Mouse (Mus musculus) limb, embryonic 11.5 days (tissue): ENCODE data around the gene Ythdc1. TPM values are rescaled to one million over a fixed set of nuclear protein-coding genes. Genes with fewer than 3 reads are reported as not detected.

ENCODE experiments used
- ATAC-seq: fragments of 200-750 bp; cut with Nextera tagmentation; 2 replicates; pipeline ENCODE4 v1.8.0; 2017; ENCODE audit warnings: low read depth; ENCODE audit not compliant: insufficient number of reproducible peaks, low FRiP score, low TSS enrichment
- DNase-seq: peaks from one replicate; pipeline ENCODE4 v3.0.0-alpha.2; 2015; ENCODE audit warnings: low spot score
- H3K27ac ChIP-seq: fragments of 300-500 bp; sonication (generic); replicated peaks from 2 replicates; pipeline ENCODE4 v1.5.1; 2014; ENCODE audit warnings: low read depth, mild to moderate bottlenecking, low read length
- H3K27me3 ChIP-seq: fragments of 300-500 bp; sonication (generic); 2 replicates; pipeline ENCODE4 v1.6.1; 2014; ENCODE audit warnings: mild to moderate bottlenecking, low read length, mixed read lengths; ENCODE audit not compliant: control insufficient read depth, insufficient read depth
- H3K36me3 ChIP-seq: fragments of 300-500 bp; sonication (generic); 2 replicates; pipeline ENCODE4 v1.6.1; 2014; ENCODE audit warnings: mild to moderate bottlenecking, low read length, moderate library complexity, mixed read lengths; ENCODE audit not compliant: control insufficient read depth, insufficient read depth
- H3K4me1 ChIP-seq: fragments of 300-500 bp; sonication (generic); 2 replicates; pipeline ENCODE4 v1.6.1; 2014; ENCODE audit warnings: low read length, mixed read lengths; ENCODE audit not compliant: control insufficient read depth, insufficient read depth
- H3K4me2 ChIP-seq: fragments of 300-500 bp; sonication (generic); 2 replicates; pipeline ENCODE4 v1.6.1; 2014; ENCODE audit warnings: low read depth, mild to moderate bottlenecking, moderate library complexity; ENCODE audit not compliant: severe bottlenecking
- H3K4me3 ChIP-seq: fragments of 300-500 bp; sonication (generic); 2 replicates; pipeline ENCODE4 v1.5.1; 2014; ENCODE audit warnings: low read depth, low read length
- H3K9ac ChIP-seq: fragments of 300-500 bp; sonication (generic); 2 replicates; pipeline ENCODE4 v1.6.1; 2014; ENCODE audit warnings: mild to moderate bottlenecking, low read length
- H3K9me3 ChIP-seq: fragments of 300-500 bp; sonication (generic); 2 replicates; pipeline ENCODE4 v1.6.1; 2016; ENCODE audit warnings: low read length; ENCODE audit not compliant: control insufficient read depth
- WGBS: fragments of 180-500 bp; shearing (Covaris S2); extraction: QIAGEN DNeasy Blood & Tissue Kit; methylation state at CpG from one replicate; pipeline ENCODE4 v1.1.7; 2014; 5-methylcytosine and 5-hydroxymethylcytosine counted together
- polyA plus RNA-seq: library from polyadenylated mRNA; unstranded; fragments of >200 nt; fragmentation: Nextera tagmentation; extraction: Ambion mirVana; gene quantifications from 2 replicates; pipeline ENCODE4 v1.2.1, GENCODE M21; 2014

Ythdc1 gene
- polyA plus RNA-seq: 58.1 and 62.3 TPM in 2 replicates

DNA sequence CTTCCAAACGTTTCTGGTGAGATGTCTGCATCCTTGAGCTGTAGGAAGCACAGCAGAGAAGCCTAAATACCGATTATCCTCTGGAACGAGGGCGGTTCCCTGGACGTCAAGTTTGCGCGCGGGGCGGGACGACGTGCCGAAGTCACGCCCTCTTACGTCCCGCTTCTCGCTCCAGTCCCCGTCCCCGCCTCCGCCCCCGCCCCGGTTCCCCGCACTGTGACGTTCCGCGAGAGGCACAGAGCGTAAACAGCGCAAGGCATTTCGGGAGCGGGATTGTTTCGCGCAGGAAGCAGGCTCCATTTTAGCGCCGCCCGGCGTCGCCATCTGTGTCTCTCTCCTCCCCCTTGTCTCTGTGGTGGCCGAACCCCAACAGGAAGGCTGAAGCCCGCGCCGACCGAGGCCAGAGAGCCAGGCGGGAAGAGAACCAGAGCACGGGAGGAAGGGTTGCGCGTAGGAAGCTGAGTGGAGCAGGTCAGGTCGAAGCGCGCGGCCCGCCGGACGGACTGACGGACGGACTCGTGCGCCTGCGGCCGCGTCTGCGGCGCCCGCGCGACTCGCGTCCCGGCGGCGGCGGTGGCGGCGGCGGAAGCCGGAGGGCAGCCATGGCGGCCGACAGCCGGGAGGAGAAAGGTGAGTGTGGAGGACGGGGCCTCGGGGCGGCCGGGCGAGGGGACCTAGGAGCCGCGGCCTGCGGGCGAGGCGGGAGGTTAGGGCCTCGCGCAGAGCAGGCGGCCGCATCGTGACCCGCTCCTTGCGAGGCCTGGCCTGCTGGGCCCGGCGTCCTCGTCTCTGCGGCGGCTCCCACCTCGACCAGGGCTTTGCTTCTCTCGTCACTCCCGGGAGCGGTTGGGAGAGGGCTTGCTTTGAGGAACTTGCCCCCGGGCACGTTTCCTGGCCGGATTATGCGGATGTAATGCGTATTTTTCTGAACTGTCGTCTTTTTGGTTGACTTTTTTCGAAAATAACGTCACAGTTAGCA lies at the start of gene Ythdc1:
Ythdc1 (plus strand) TSS at position 260 of the 979 bp plus-strand sequence.
- Histone ChIP-seq H3K9ac (peak within 1 kb of the TSS; percentile 97), H3K27ac (peak within 1 kb of the TSS; percentile 98), H3K27me3 (no peaks in the 10 kb centered on the region), H3K9me3 (no peaks in the 10 kb centered on the region), H3K4me2 (peak within 1 kb of the TSS; percentile 42), H3K4me1 (no peaks in the 10 kb centered on the region), H3K36me3 (no peaks in the 10 kb centered on the region), H3K4me3 (peak within 1 kb of the TSS; percentile 97)
- WGBS: under 1% methylated on average over 70 of the region's 111 CpGs
- ATAC-seq (peak; percentile 99), DNase-seq (peak; percentile 94)

DNA sequence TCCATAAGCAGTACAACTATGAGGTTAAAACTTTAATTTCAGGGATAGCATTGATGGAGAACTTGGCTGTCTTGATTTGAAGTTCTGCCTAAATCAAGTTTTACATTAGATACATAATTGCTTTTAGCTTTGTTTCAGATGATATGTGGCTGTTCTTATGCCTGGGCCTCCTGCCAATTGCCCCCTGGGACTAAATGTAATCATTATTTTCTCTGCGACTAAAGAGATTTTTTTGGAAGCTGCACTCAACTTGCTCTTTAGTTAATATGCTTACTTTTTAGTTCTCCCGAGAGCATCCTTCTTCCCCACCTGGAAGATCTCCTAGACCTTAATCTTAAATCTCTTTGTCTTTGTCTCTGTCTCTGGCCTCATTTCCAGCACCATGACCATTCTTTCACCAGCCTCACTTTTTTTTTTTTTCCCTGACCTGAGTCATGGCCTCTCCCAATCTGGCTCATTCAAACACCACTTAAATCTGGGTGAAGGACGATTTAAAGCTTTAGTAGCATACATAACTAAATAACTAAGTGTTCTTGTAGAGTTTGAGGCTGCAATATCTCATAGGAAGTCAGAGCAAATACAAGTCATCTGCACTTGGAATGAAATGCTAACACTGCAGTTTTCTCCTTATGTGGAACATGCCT lies 34.9 kb upstream of the Ythdc1 start:
- ATAC-seq: no peak
- WGBS: 70% methylated on average over 3 of the region's 3 CpGs
- no peak for DNase-seq
- no peak overlapping the region for H3K4me3 ChIP-seq
- H3K9me3 ChIP-seq: no peaks in the 10 kb centered on the region
- H3K36me3 ChIP-seq: no peaks in the 10 kb centered on the region
- no peak overlapping the region for H3K9ac ChIP-seq
- no peak overlapping the region for H3K27ac ChIP-seq
- H3K4me1 ChIP-seq: no peaks in the 10 kb centered on the region
- H3K4me2 ChIP-seq: no peak overlapping the region
- H3K27me3 ChIP-seq: no peaks in the 10 kb centered on the region

GRCm38 (mm10) chr5:86771010-86771409 lies 33.0 kb upstream of the Ythdc1 start:
- Histone ChIP-seq H3K36me3 (no peaks in the 10 kb centered on the region), H3K27me3 (no peaks in the 10 kb centered on the region), H3K9me3 (no peaks in the 10 kb centered on the region), H3K4me2 (no peak overlapping the region), H3K4me1 (no peaks in the 10 kb centered on the region), H3K4me3 (no peak overlapping the region), H3K9ac (no peak overlapping the region), H3K27ac (no peak overlapping the region)
- no peak for DNase-seq
- ATAC-seq: no peak

GRCm38 (mm10) chr5:86776941-86777340 lies 27.1 kb upstream of the Ythdc1 start:
- Histone ChIP-seq H3K4me2 (no peak overlapping the region), H3K9me3 (no peaks in the 10 kb centered on the region), H3K27ac (no peak overlapping the region), H3K36me3 (no peaks in the 10 kb centered on the region), H3K4me1 (no peaks in the 10 kb centered on the region), H3K27me3 (no peaks in the 10 kb centered on the region), H3K4me3 (no peak overlapping the region), H3K9ac (no peak overlapping the region)
- whole genome bisulfite sequencing: 88% methylated on average over 5 of the region's 5 CpGs
- ATAC-seq (no peak), DNase-seq (no peak)

DNA sequence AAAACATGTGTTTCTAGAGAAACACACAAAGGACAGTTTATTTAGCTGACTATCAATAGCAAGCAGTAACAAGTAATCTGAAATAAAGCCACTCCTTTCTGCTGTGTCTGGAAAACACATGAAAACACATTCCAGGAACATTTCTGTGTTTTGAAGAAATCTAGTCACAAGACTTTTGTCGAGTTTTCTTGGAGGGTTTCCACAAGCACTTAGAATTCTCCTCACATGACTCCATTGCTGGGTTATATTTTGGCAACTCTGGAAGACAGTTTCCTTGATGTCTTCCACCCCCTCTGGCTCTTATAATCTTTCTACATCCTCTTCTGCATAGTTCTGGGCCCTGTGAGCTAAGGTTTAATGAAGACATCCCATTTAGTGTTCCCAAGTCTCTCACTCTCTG lies 25.6 kb upstream of the Ythdc1 start:
- no peaks in the 10 kb centered on the region for H3K9me3 ChIP-seq
- no peak for DNase-seq
- 75% methylated on average over 1 of the region's 1 CpGs for WGBS

GRCm38 (mm10) chr5:86783059-86783458 lies 21.0 kb upstream of the Ythdc1 start:
- Histone ChIP-seq H3K4me2 (no peak overlapping the region), H3K4me3 (no peak overlapping the region), H3K36me3 (no peaks in the 10 kb centered on the region), H3K4me1 (no peaks in the 10 kb centered on the region), H3K9me3 (no peaks in the 10 kb centered on the region), H3K27me3 (no peaks in the 10 kb centered on the region), H3K9ac (no peak overlapping the region), H3K27ac (no peak overlapping the region)
- no peak for DNase-seq
- 59% methylated on average over 8 of the region's 8 CpGs for WGBS
- no peak for ATAC-seq

More for the DNA sequence above, 25.6 kb upstream of the Ythdc1 start:
- Histone ChIP-seq H3K9ac (no peak overlapping the region), H3K4me2 (no peak overlapping the region), H3K36me3 (no peaks in the 10 kb centered on the region), H3K27me3 (no peaks in the 10 kb centered on the region), H3K4me3 (no peak overlapping the region), H3K27ac (no peak overlapping the region), H3K4me1 (no peaks in the 10 kb centered on the region)
- ATAC-seq: no peak

- 68% methylated on average over 1 of the region's 1 CpGs for WGBS
- no peak overlapping the region for H3K4me2 ChIP-seq
These were observed 19.8 kb upstream of the Ythdc1 start for GRCm38 (mm10) chr5:86784205-86784604.

DNA sequence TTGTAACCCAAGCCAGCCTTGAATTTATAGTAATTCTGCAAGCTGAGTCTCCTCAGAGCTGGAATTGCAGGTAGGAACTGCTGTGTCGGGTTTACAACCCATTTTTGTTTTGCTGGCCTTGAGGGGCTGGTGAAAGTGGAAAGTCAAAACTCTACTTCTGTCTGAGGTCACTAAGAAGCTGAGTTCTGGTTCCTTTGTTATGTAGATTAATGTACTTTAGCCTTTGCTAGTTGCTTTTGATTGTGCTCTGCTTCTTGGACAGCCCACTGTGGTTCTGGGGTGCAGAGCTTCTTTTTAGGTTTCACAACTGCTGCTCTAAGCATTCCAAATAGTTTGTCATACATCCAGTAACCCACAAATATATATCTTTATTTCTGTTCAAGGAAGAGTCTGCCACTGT lies 17.2 kb upstream of the Ythdc1 start:
- 50% methylated on average over 1 of the region's 1 CpGs for WGBS
- Histone ChIP-seq H3K4me2 (no peak overlapping the region), H3K4me3 (no peak overlapping the region), H3K36me3 (no peaks in the 10 kb centered on the region), H3K4me1 (no peaks in the 10 kb centered on the region), H3K9ac (no peak overlapping the region), H3K27ac (no peak overlapping the region), H3K27me3 (no peaks in the 10 kb centered on the region), H3K9me3 (no peaks in the 10 kb centered on the region)
- DNase-seq (no peak), ATAC-seq (no peak)

More at GRCm38 (mm10) chr5:86784205-86784604, 19.8 kb upstream of the Ythdc1 start:
- ATAC-seq: no peak
- Histone ChIP-seq H3K9ac (no peak overlapping the region), H3K27ac (no peak overlapping the region), H3K9me3 (no peaks in the 10 kb centered on the region), H3K36me3 (no peaks in the 10 kb centered on the region), H3K4me1 (no peaks in the 10 kb centered on the region), H3K4me3 (no peak overlapping the region), H3K27me3 (no peaks in the 10 kb centered on the region)
- DNase-seq: no peak
